Mouse (Mus musculus): ENCODE results near the gene Hist1h2ab. TPM values are rescaled to one million over a fixed set of nuclear protein-coding genes. Genes with fewer than 3 reads are reported as not detected.
"Not testable (repeated sequence)": the region's sequence is repeated elsewhere in the genome, so short reads cannot be mapped to it uniquely, and the experiment has no call there.

Hist1h2ab gene
- 9.2 and 31.4 TPM in 2 replicates for total RNA-seq (2014; fragmentation: Nextera tagmentation)
- total RNA-seq (2017) = 1,996 and 2,074 TPM in 2 replicates

- ATAC-seq (replicated peaks; ENCODE audit: poor library complexity, severe bottlenecking) = peak; percentile 45
Observed at GRCm38 (mm10) chr13:23750839-23751477, at the start of gene Hist1h2ab. Hist1h2ab (plus strand) TSS chr13:23751126.

- no peak for ATAC-seq (replicated peaks; ENCODE audit: poor library complexity, severe bottlenecking)
Observed at GRCm38 (mm10) chr13:23702220-23702619, 48.7 kb upstream of the Hist1h2ab start.

- not testable (repeated sequence) for ATAC-seq (replicated peaks; ENCODE audit: poor library complexity, severe bottlenecking)
Observed at GRCm38 (mm10) chr13:23702801-23703200, 48.1 kb upstream of the Hist1h2ab start.

GRCm38 (mm10) chr13:23705751-23706356 lies 45.1 kb upstream of the Hist1h2ab start:
- peak; percentile 60 for ATAC-seq (replicated peaks; ENCODE audit: poor library complexity, severe bottlenecking)

- no peak for ATAC-seq (replicated peaks; ENCODE audit: poor library complexity, severe bottlenecking)
Observed at GRCm38 (mm10) chr13:23706771-23707170, 44.2 kb upstream of the Hist1h2ab start.

- no peak for ATAC-seq (replicated peaks; ENCODE audit: poor library complexity, severe bottlenecking)
Observed at GRCm38 (mm10) chr13:23708041-23708440, 42.9 kb upstream of the Hist1h2ab start.

- ATAC-seq (replicated peaks; ENCODE audit: poor library complexity, severe bottlenecking) = no peak
Observed at GRCm38 (mm10) chr13:23708654-23709053, 42.3 kb upstream of the Hist1h2ab start.

GRCm38 (mm10) chr13:23709714-23710373 lies 41.1 kb upstream of the Hist1h2ab start:
- ATAC-seq (replicated peaks; ENCODE audit: poor library complexity, severe bottlenecking) = peak; percentile 47

GRCm38 (mm10) chr13:23710374-23711089 lies 40.4 kb upstream of the Hist1h2ab start, which contains the start of gene Hfe:
Hfe (minus strand) TSS chr13:23710854.
- peak; percentile 41 for ATAC-seq (replicated peaks; ENCODE audit: poor library complexity, severe bottlenecking)

GRCm38 (mm10) chr13:23716261-23717042 lies 34.5 kb upstream of the Hist1h2ab start:
- ATAC-seq (replicated peaks; ENCODE audit: poor library complexity, severe bottlenecking) = peak; percentile 57

GRCm38 (mm10) chr13:23717176-23717575 lies 33.8 kb upstream of the Hist1h2ab start:
- ATAC-seq (replicated peaks; ENCODE audit: poor library complexity, severe bottlenecking) = no peak

GRCm38 (mm10) chr13:23717593-23718245 lies 33.2 kb upstream of the Hist1h2ab start:
- 0 out of 2 replicates have a peak, but pooled peaks have one; percentile 41 for ATAC-seq (replicated peaks; ENCODE audit: poor library complexity, severe bottlenecking)

- ATAC-seq (replicated peaks; ENCODE audit: poor library complexity, severe bottlenecking) = no peak
Observed at GRCm38 (mm10) chr13:23724239-23724638, 26.7 kb upstream of the Hist1h2ab start.

- ATAC-seq (replicated peaks; ENCODE audit: poor library complexity, severe bottlenecking) = no peak
Observed at GRCm38 (mm10) chr13:23725213-23725612, 25.7 kb upstream of the Hist1h2ab start.

- peak; percentile 34 for ATAC-seq (replicated peaks; ENCODE audit: poor library complexity, severe bottlenecking)
Observed at GRCm38 (mm10) chr13:23728472-23729191, 22.3 kb upstream of the Hist1h2ab start.

GRCm38 (mm10) chr13:23729192-23729525 lies 21.8 kb upstream of the Hist1h2ab start:
- ATAC-seq (replicated peaks; ENCODE audit: poor library complexity, severe bottlenecking) = peak; percentile 76

GRCm38 (mm10) chr13:23729706-23730105 lies 21.2 kb upstream of the Hist1h2ab start:
- no peak for ATAC-seq (replicated peaks; ENCODE audit: poor library complexity, severe bottlenecking)

GRCm38 (mm10) chr13:23730479-23730878 lies 20.4 kb upstream of the Hist1h2ab start:
- no peak for ATAC-seq (replicated peaks; ENCODE audit: poor library complexity, severe bottlenecking)
